Mouse (Mus musculus): ENCODE measurements around the gene Gm3558.
"Not testable (repeated sequence)": the region's sequence is repeated elsewhere in the genome, so short reads cannot be mapped to it uniquely, and the experiment has no call there.

The Gm3558 gene

GRCm38 (mm10) chr14:7568382-7568781, at the start of gene Gm3558:
Gene Gm3558 (minus strand): TSS chr14:7568566.
- peak in 1 of 2 experiments; percentile 0 for DNase-seq (ENCODE audit: low spot score in 2 of 2)

DNA sequence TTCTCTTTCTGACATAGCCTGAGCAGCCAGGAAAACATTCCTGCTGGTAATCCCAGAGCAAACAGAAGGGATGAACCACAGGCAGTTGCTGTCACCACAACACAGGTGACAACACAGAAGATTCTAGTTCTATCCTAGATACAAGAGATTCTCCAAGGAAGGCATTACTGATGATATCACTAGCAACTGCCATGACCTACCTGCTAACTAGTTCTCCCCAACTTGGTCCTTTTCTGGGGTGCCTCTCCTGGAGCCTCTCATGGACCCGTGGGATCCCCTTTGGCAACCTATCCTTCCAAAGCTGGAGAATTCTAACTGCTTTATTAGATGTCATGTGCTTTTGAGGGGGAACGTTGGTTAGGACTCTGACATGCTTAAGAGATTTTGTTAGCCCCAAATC, 27.1 kb upstream of the Gm3558 start, which contains the start of gene Gm10338:
Gene Gm10338, minus strand, starts transcription at position 101 of the 400 bp plus-strand sequence.
- DNase-seq (ENCODE audit: low spot score in 2 of 2): not testable (repeated sequence)

- DNase-seq (ENCODE audit: low spot score in 2 of 2): peak in 1 of 2 experiments; percentile 1
These were observed 476 bp downstream of the Gm3558 start for GRCm38 (mm10) chr14:7567890-7568289.

DNA sequence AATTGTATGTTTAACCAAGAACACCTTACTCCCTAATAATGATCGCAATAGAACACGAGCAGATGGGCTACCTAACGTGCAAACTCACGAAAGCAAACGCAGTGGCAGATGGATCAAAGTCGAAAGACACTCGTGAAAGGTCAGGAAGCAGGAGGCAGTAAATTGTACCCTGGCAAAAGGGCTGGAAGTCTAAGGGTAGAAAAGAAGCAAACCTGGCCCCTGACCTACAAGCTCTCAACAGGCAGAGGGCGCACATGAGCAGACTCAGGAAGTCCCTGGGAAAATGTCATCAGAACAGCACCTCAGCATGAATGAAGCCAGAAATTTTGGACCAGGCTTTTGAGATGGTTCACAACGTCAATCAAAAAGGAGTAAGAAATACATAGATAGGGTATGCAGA, 1.1 kb downstream of the Gm3558 start:
- peak; percentile 5 to 38 for DNase-seq (ENCODE audit: low spot score in 2 of 2)

All from frontal cortex, postnatal 36 days (tissue).